Mouse (Mus musculus): Measurements from ENCODE around the gene Tfe3. TPM values are rescaled to one million over a fixed set of nuclear protein-coding genes. Genes with fewer than 3 reads are reported as not detected.
"Not testable (repeated sequence)": the region's sequence is repeated elsewhere in the genome, so short reads cannot be mapped to it uniquely, and the experiment has no call there.

Gene Tfe3
- polyA plus RNA-seq (2015; fragmentation: Nextera tagmentation; extraction: Ambion mirVana), result 26.3 and 30.9 TPM in 2 replicates

DNA sequence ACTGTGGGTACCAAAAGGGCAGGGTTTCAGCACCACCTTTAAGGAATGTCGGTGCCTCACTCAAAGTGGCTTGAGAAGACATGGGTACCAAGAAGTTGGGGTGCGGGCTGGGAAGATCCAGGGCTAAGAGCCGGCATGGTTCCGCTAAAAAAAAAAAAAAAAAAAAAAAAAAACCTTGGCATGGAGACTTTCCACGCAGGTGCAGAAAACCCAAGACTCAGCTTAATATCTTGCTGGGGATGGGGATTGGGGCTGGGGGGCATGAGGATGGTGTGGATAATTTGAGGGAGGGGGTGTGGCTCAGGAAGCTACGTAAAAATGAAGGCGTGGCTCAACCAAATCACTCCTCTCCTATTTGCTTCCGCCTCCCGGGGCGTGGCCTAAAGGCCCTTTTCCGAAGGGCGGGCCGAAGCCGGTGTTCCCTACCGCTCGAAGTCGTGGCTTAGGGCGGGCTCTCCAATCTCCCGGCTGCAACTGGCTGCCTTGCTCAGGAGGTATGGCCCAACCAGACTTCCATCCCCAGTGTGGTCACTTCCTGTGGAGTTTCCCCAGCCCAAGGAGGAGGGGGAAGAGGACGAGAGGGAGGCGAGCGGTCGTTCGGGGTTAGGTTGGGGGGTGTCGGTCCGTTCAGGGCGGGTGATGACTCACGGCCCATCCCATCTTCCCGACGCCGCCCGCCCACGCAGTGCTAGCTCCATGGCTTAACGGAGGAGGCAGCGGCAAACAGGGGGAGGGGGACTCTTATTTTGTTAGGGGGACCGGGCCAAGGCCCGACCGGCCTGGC is at the start of gene Tfe3:
TSS of gene Tfe3 (plus strand) at position 424 of the 784 bp plus-strand sequence.
- H3K27ac ChIP-seq, result peak within 1 kb of the TSS; percentile 78
- no peaks in the 10 kb centered on the region for H3K9me3 ChIP-seq (replicated peaks)
- peak within 1 kb of the TSS; percentile 73 for H3K9ac ChIP-seq
- ATAC-seq (replicated peaks; ENCODE audit: low FRiP score), result peak; percentile 96
- 20% methylated on average over 38 of the region's 38 CpGs for WGBS
- peaks cover 23% of the 10 kb centered on the region for H3K4me1 ChIP-seq
- peak within 1 kb of the TSS; percentile 70 for H3K4me3 ChIP-seq (replicated peaks)
- H3K27me3 ChIP-seq, result no peaks in the 10 kb centered on the region
- peaks cover 9% of the 10 kb centered on the region for H3K36me3 ChIP-seq
- peak within 1 kb of the TSS; percentile 65 for H3K4me2 ChIP-seq

- 28% methylated on average over 6 of the region's 12 CpGs for WGBS
- H3K9ac ChIP-seq, result peak overlapping the region; percentile 26; the same call in 1 of the 2 replicates
- not testable (repeated sequence) for H3K9me3 ChIP-seq (replicated peaks); H3K36me3 ChIP-seq; ATAC-seq (replicated peaks; ENCODE audit: low FRiP score); H3K27me3 ChIP-seq; H3K27ac ChIP-seq; H3K4me1 ChIP-seq
- H3K4me3 ChIP-seq (replicated peaks), result peak overlapping the region; percentile 42
- peak overlapping the region; percentile 56 for H3K4me2 ChIP-seq
Observed at GRCm38 (mm10) chrX:7713764-7714134, 48.6 kb upstream of the Tfe3 start.

- H3K9me3 ChIP-seq (replicated peaks); H3K27me3 ChIP-seq; H3K4me1 ChIP-seq; H3K36me3 ChIP-seq: not testable (repeated sequence)
- peak within 1 kb of the TSS; percentile 42 for H3K4me3 ChIP-seq (replicated peaks)
- H3K27ac ChIP-seq, result 0 out of 2 replicates have a peak within 1 kb of the TSS, but pooled peaks have one; percentile 41
- H3K9ac ChIP-seq, result peak within 1 kb of the TSS; percentile 26; the same call in 1 of the 2 replicates
- peak; percentile 97 for ATAC-seq (replicated peaks; ENCODE audit: low FRiP score)
- 20% methylated on average over 47 of the region's 60 CpGs for whole genome bisulfite sequencing
- peak within 1 kb of the TSS; percentile 56 for H3K4me2 ChIP-seq
Observed at GRCm38 (mm10) chrX:7714135-7714899, 48.0 kb upstream of the Tfe3 start, which contains the start of gene Wdr45. Wdr45 (plus strand) TSS chrX:7714333.

GRCm38 (mm10) chrX:7716058-7716457 is 46.3 kb upstream of the Tfe3 start:
- not testable (repeated sequence) for H3K9me3 ChIP-seq (replicated peaks); ATAC-seq (replicated peaks; ENCODE audit: low FRiP score); H3K4me3 ChIP-seq (replicated peaks); H3K27ac ChIP-seq; H3K27me3 ChIP-seq; H3K4me2 ChIP-seq; H3K36me3 ChIP-seq; H3K9ac ChIP-seq; H3K4me1 ChIP-seq
- WGBS, result 44% methylated on average over 1 of the region's 1 CpGs

DNA sequence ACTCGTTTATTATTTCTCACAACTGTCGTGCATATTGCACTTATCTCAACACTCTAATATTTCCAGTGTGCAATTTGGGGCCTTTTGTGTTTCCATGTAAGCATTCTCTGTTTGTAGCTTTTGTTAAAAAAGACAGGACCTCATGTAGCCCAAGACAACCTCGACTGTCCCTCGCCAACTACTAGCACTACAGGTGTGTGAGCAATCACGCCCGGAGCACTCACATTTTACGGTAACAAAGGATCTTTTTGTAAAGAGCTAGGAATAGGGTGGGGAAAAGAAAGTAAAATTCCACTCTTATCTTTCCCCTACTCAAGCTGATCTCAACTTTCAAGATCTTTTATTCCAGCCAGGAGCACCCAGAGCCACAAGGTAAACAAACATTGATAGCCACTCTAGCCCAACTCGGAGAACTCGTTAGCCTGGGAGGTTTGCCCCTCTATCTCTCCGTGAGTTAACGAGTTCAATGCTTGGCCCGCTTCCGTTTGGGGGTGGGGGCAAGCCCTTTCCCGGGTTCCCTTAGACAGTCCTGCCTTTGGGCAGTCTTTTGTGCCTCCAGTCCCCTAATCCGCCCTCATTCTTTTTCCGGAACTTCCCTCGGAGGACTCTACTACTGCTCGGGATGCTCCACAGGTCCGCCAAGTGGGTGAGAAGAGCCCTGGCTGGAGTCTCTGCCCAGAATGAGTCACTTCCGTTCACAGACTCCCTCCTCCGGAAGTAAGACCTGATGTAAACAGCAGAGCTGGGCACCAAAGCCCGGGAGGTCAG is 40.7 kb upstream of the Tfe3 start, which contains the start of gene Gm45208:
TSS of gene Gm45208 (plus strand) at position 732 of the 768 bp plus-strand sequence.
- Histone ChIP-seq H3K27me3 (no peaks in the 10 kb centered on the region), H3K4me3 (replicated peaks) (peak within 1 kb of the TSS; percentile 62), H3K4me2 (peak within 1 kb of the TSS; percentile 65), H3K9me3 (replicated peaks) (no peaks in the 10 kb centered on the region), H3K4me1 (peaks cover 6% of the 10 kb centered on the region; the same call in 1 of the 2 replicates), H3K9ac (peak within 1 kb of the TSS; percentile 52), H3K27ac (peak within 1 kb of the TSS; percentile 96), H3K36me3 (peaks cover 17% of the 10 kb centered on the region)
- WGBS, result 24% methylated on average over 22 of the region's 22 CpGs
- peak; percentile 87 for ATAC-seq (replicated peaks; ENCODE audit: low FRiP score)

GRCm38 (mm10) chrX:7722282-7722611 is 40.1 kb upstream of the Tfe3 start:
- H3K9ac ChIP-seq, result peak overlapping the region; percentile 52

DNA sequence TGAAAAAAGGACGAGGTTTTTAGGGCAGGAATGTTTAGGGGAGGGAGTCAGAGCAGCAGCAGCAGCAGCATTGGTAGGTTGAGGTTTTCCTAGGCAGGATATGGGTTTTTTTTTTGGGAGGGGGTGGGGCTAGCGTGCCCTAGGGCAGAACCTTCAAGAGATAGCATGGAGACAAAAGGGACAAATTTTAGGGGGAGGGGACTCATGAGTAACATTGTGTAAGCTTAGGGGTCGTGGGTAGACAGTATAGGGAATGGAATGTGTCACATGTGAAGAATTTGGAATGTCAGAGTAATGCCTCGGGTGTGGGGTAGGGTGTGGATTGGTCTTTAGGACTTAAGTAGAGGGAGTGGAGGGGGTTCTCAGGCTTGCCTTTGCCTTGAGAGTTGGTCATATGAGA is 39.7 kb upstream of the Tfe3 start:
- peaks cover 23% of the 10 kb centered on the region for H3K36me3 ChIP-seq
- no peaks in the 10 kb centered on the region for H3K9me3 ChIP-seq (replicated peaks)
- H3K27ac ChIP-seq, result no peak overlapping the region
- 21% methylated on average over 4 of the region's 4 CpGs for WGBS
- peak overlapping the region; percentile 52 for H3K9ac ChIP-seq
- no peaks in the 10 kb centered on the region for H3K27me3 ChIP-seq
- H3K4me2 ChIP-seq, result peak overlapping the region; percentile 65
- no peak for ATAC-seq (replicated peaks; ENCODE audit: low FRiP score)
- H3K4me3 ChIP-seq (replicated peaks), result peak overlapping the region; percentile 62
- peaks cover 6% of the 10 kb centered on the region; the same call in 1 of the 2 replicates for H3K4me1 ChIP-seq

More at GRCm38 (mm10) chrX:7722282-7722611, 40.1 kb upstream of the Tfe3 start:
- no peaks in the 10 kb centered on the region for H3K9me3 ChIP-seq (replicated peaks)
- peak overlapping the region; percentile 96; the same call in 1 of the 2 replicates for H3K27ac ChIP-seq
- peak overlapping the region; percentile 65 for H3K4me2 ChIP-seq
- H3K27me3 ChIP-seq, result no peaks in the 10 kb centered on the region
- H3K4me3 ChIP-seq (replicated peaks), result peak overlapping the region; percentile 62
- H3K4me1 ChIP-seq, result peaks cover 6% of the 10 kb centered on the region; the same call in 1 of the 2 replicates
- no peak; the same call in 1 of the 2 replicates for ATAC-seq (replicated peaks; ENCODE audit: low FRiP score)
- WGBS, result 22% methylated on average over 11 of the region's 11 CpGs
- H3K36me3 ChIP-seq, result peaks cover 23% of the 10 kb centered on the region

- H3K36me3 ChIP-seq, result peaks cover 23% of the 10 kb centered on the region
- peaks cover 9% of the 10 kb centered on the region; the same call in 1 of the 2 replicates for H3K4me1 ChIP-seq
- no peak overlapping the region for H3K4me3 ChIP-seq (replicated peaks)
- ATAC-seq (replicated peaks; ENCODE audit: low FRiP score), result no peak
- H3K27me3 ChIP-seq, result no peaks in the 10 kb centered on the region
- H3K9me3 ChIP-seq (replicated peaks), result no peaks in the 10 kb centered on the region
- WGBS, result 81% methylated on average over 7 of the region's 7 CpGs
- H3K4me2 ChIP-seq, result no peak overlapping the region
- H3K9ac ChIP-seq, result no peak overlapping the region
- H3K27ac ChIP-seq, result no peak overlapping the region
Observed at GRCm38 (mm10) chrX:7724135-7724534, 38.2 kb upstream of the Tfe3 start.

DNA sequence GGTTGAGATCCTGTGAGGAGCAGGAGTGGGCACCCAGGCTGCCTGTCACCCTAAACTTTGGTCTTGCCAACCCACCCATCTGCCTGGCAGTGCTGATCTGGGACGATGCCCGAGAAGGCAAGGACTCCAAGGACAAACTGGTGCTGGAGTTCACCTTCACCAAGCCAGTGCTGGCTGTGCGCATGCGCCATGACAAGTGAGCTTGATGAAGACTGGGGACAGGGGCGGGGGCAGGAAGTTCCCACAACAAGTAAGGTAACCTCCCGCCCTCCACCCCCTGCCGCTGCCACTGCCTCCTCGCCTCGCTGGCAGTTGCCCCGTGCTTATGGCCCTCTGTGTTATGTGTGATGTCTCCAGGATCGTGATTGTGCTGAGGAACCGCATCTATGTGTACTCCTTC is 36.5 kb upstream of the Tfe3 start:
- no peak overlapping the region for H3K27ac ChIP-seq
- 89% methylated on average over 12 of the region's 12 CpGs for WGBS
- no peak overlapping the region for H3K4me3 ChIP-seq (replicated peaks)
- peaks cover 13% of the 10 kb centered on the region; the same call in 1 of the 2 replicates for H3K4me1 ChIP-seq
- no peaks in the 10 kb centered on the region for H3K9me3 ChIP-seq (replicated peaks)
- peaks cover 23% of the 10 kb centered on the region for H3K36me3 ChIP-seq
- no peak for ATAC-seq (replicated peaks; ENCODE audit: low FRiP score)
- H3K4me2 ChIP-seq, result no peak overlapping the region
- H3K27me3 ChIP-seq, result no peaks in the 10 kb centered on the region
- H3K9ac ChIP-seq, result no peak overlapping the region

DNA sequence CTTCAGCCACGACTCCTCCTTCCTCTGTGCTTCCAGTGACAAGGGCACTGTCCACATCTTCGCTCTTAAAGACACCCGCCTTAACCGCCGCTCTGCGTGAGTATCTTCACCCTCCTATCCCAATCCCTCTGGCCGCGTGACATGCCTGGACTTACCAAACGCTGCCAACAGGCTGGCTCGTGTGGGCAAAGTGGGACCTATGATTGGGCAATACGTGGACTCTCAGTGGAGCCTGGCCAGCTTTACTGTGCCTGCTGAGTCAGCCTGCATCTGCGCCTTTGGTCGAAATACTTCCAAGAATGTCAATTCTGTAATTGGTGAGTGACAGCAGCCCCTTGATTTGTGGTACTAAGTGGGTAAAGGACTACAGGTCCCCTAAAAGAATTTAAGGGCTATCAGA is 35.2 kb upstream of the Tfe3 start:
- Histone ChIP-seq H3K27ac (no peak overlapping the region), H3K4me3 (replicated peaks) (no peak overlapping the region), H3K4me1 (peaks cover 13% of the 10 kb centered on the region; the same call in 1 of the 2 replicates), H3K9ac (no peak overlapping the region), H3K9me3 (replicated peaks) (no peaks in the 10 kb centered on the region), H3K36me3 (peaks cover 23% of the 10 kb centered on the region), H3K4me2 (no peak overlapping the region), H3K27me3 (no peaks in the 10 kb centered on the region)
- no peak for ATAC-seq (replicated peaks; ENCODE audit: low FRiP score)
- WGBS, result 92% methylated on average over 13 of the region's 13 CpGs

GRCm38 (mm10) chrX:7728215-7728921 is 34.0 kb upstream of the Tfe3 start, which contains the start of gene Praf2:
Praf2 (plus strand) TSS chrX:7728439.
- Histone ChIP-seq H3K4me2 (peak within 1 kb of the TSS; percentile 58), H3K4me1 (0 out of 2 replicates have a peak, but pooled peaks cover 7% of the 10 kb centered on the region), H3K36me3 (peaks cover 23% of the 10 kb centered on the region), H3K4me3 (replicated peaks) (peak within 1 kb of the TSS; percentile 56), H3K27ac (peak within 1 kb of the TSS; percentile 72), H3K9me3 (replicated peaks) (no peaks in the 10 kb centered on the region), H3K9ac (peak within 1 kb of the TSS; percentile 54), H3K27me3 (no peaks in the 10 kb centered on the region)
- 21% methylated on average over 42 of the region's 42 CpGs for WGBS
- ATAC-seq (replicated peaks; ENCODE audit: low FRiP score), result peak; percentile 95
